Mouse (Mus musculus) gastrocnemius, adult 18-20 months (tissue): Measurements from ENCODE around the gene Tnfrsf11a. TPM values are rescaled to one million over a fixed set of nuclear protein-coding genes. Genes with fewer than 3 reads are reported as not detected.
A peak's percentile ranks its signal among the peaks of the same experiment; 100 is the strongest.
"Not testable (repeated sequence)": the region's sequence is repeated elsewhere in the genome, so short reads cannot be mapped to it uniquely, and the experiment has no call there.

Experiments used
- DNase-seq: peaks from one replicate; pipeline ENCODE4 v3.0.0; 2021; ENCODE audit warnings: low spot score
- long read RNA-seq, 2 experiments: library from polyadenylated mRNA; stranded (forward); transcript quantifications; one replicate each; pipeline ENCODE4 v2.0.0; 2021
- total RNA-seq, 2 experiments: library from RNA; stranded (reverse); gene quantifications; 2 replicates each; pipeline ENCODE4 v1.2.3; 2021

The Tnfrsf11a gene
- under 1 TPM; 0.46 to 0.50 TPM for total RNA-seq
- long read RNA-seq, experiment 1 = 0 reads
- long read RNA-seq, experiment 2, full-length matches to known transcripts = 2 of 2 reads
- long read RNA-seq, experiment 2, partial matches to known transcripts = 0 of 2 reads
- long read RNA-seq, experiment 2, other reads (novel, unspliced or antisense) = 0 of 2 reads

DNA sequence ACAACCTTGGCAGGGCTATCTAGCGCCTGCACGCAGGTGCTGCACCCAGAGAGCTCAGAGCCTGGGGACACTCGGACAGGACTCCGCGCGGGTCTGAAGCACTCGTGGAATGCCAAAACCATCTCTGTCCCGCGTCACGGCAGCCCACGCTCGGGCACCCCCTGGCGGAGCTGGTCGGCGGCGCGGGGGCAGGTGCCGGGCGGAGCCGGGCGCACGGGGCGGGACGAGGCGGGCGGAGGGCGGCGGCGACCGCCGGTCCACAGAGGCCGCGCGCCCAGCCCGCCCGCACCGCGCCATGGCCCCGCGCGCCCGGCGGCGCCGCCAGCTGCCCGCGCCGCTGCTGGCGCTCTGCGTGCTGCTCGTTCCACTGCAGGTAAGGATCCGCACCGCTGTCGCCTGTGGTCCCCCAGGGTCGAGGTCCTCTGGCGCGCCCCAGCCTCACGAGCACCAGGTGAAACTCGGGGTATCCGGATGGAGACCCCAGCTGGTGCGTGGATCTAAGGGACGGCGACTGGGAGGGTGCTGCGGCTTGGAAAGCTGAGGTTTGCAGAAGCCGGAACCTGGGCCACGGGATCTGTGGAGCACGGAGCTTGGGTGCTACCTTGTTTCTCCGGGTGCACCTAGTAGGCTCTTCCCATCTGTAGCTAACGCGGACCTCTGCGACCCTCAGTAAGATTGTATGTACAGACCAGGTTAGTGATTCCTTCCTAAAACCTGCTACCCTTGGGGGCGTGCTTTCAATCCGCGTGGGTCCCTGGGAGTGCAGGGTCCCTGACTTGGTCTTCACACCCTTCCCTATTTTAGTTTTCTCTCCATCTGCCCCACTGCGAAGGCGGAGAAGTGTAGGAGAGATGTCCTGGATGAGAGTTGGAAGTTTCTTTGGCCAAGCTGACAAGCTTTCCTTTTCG, at the start of gene Tnfrsf11a:
Tnfrsf11a (plus strand) TSS at position 262 of the 908 bp plus-strand sequence.
- peak; percentile 36 for DNase-seq

DNA sequence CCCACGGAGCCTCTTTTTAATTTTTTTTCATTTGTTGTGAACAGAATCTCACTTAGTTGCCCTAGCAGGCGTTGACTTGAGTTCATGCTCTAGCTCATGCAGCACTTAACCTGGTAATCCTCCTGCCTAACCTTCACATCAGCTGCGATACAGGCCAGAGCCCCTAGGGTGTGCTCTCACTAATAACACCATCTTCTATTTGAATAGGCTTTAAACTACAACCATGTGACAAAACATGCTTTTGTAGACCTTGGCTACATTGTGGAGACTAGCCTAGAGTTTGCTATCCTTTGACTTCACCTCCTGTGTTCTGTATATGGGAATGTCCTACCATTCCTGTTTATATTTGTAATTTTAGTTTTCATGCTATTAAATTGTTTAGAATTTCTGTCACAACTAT, 45.2 kb upstream of the Tnfrsf11a start:
- DNase-seq = no peak

- no peak for DNase-seq
Measured at GRCm38 (mm10) chr1:105738334-105738733, 42.2 kb upstream of the Tnfrsf11a start.

GRCm38 (mm10) chr1:105739493-105739892, 41.0 kb upstream of the Tnfrsf11a start:
- no peak for DNase-seq

DNA sequence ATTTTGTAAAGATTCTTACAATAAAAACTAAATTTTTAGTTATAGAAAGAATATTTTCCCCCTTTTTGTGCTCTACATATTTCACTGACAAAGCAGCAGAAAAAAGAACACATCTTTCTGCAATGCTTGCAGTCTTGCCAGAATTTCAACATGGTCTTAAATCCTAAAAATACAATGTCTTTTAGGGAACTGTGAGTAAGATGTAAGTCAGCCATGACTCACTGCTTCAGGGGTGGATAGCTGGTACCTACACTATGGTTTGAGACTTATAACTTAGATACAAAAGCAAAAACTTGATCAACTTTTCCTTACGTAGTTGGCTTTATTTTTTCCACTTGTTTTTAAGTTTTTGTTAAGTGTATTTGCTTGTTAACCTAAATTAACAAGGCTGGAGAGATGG, 38.0 kb upstream of the Tnfrsf11a start:
- DNase-seq = no peak

DNA sequence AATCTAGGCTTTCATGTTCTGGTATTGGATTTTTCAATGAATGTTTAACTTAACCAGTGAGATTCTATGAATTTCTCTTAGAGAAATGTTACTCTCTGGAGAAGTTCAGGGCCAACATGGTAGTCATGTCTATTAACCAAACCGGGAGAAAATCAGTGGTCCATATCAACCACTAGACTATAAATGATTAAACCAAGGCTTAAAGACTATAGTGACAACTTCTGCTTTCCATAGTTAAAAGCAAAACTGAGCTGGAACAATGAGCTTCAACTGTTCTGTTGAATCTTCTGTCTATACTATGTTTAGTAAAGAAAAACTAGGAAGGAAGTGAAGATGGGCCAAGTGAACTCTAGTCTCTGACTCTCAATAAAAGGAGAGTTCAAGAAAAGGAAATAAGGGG, 34.1 kb upstream of the Tnfrsf11a start:
- DNase-seq = no peak

- no peak for DNase-seq
Measured at GRCm38 (mm10) chr1:105746858-105747596, 33.5 kb upstream of the Tnfrsf11a start.

- no peak for DNase-seq
Measured at GRCm38 (mm10) chr1:105748091-105748799, 32.3 kb upstream of the Tnfrsf11a start.

GRCm38 (mm10) chr1:105752196-105752595, 28.3 kb upstream of the Tnfrsf11a start:
- no peak for DNase-seq

DNA sequence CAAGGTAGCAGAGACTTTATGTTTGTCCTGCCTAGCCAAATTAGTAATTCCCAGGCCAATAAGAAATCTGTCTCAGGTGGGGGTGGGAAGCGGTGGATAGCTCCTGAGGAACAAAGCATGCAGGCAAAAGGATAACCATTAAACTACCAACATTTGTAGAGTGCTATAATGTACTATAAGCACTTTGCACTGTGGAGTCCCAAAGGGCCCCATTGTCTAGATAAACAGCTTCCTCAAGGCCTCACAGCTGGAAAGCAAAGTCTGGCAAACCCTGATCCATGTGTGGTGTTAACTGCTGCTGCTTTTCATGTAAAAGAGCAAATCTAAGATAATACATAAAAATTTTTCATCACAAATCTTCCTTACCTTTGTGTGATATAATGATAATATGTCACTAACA, 27.6 kb upstream of the Tnfrsf11a start:
- no peak for DNase-seq

GRCm38 (mm10) chr1:105758798-105759197, 21.7 kb upstream of the Tnfrsf11a start:
- no peak for DNase-seq

- no peak for DNase-seq
Measured at GRCm38 (mm10) chr1:105759422-105760165, 20.9 kb upstream of the Tnfrsf11a start.

GRCm38 (mm10) chr1:105765586-105765985, 14.9 kb upstream of the Tnfrsf11a start:
- DNase-seq = no peak

- not testable (repeated sequence) for DNase-seq
Measured at GRCm38 (mm10) chr1:105766099-105766498, 14.4 kb upstream of the Tnfrsf11a start.

DNA sequence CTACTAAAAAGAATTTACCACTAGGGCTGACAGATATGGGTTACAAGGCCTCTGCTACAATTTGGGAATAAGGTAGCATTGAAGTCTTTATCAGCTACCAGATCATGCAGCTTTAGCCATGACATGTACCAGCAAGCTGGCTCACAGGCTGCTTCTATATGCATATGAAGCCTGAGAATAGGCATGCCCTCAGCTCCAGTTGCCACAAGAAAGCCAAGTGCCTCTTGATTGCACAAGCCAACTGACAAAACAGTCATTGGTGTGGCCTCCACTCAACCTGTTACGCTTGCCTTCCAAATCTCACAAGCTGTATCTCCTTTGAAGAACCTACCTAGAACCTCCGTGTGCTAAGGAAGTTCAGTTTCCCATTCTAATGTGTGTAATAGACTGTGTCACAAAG, 12.1 kb upstream of the Tnfrsf11a start:
- no peak for DNase-seq

DNA sequence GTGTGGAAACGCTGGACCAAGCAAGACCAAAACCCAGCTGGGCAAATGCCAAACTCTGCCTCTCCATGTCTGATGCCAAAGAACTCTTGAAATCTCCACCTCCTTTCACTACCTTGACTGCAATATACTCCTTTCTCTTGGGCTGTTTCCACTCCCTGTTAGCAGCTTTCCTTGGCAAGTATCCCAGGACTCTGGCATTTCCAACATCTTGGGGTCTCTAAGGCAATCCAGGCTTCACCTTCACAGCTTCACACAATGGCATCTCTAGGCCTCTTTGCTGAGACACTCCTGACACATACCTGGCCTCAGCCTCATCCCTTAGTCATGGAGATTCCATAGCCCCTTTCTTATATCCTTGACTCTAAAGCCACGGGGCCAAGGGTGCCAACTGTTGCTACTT, 9.8 kb upstream of the Tnfrsf11a start:
- DNase-seq = no peak

DNA sequence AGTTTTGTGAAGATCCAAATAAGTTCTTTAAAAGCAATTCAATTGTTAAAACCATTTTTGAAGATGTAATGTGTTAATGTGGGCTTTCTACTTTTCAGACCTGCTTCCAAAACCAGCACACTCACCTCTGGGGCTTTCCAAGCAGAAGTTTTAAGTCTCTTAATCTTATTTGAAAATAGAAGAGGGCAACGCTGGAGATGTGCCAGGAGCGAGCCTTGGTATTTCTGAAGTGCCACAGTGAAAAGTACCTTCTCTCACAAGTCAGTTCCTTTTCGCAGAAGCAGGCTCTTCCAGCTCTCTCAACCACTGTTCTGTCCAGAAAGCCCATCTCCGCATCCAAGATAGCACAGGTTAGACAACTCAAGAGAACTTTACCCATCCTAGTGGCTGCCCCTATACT, 4.1 kb upstream of the Tnfrsf11a start:
- DNase-seq = no peak

DNA sequence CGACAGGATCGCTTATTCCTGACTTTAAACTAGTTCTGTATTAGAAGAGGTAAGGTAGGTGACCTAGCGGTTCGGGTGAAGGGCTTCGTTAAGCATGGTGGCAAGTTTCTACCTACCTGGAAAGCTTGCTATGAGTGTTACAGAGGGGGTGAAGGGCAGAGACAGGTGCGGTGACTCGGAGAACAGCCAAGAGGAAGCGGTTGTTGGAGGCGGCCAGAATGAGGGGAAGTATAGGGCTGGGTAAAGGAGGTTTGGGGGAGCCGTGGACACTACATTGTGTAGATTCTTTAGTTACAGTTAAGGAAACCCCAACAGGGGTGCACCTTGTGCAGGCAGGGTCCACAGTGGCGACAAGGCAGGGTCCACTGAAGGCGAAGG, 450 bp upstream of the Tnfrsf11a start:
- DNase-seq = no peak

DNA sequence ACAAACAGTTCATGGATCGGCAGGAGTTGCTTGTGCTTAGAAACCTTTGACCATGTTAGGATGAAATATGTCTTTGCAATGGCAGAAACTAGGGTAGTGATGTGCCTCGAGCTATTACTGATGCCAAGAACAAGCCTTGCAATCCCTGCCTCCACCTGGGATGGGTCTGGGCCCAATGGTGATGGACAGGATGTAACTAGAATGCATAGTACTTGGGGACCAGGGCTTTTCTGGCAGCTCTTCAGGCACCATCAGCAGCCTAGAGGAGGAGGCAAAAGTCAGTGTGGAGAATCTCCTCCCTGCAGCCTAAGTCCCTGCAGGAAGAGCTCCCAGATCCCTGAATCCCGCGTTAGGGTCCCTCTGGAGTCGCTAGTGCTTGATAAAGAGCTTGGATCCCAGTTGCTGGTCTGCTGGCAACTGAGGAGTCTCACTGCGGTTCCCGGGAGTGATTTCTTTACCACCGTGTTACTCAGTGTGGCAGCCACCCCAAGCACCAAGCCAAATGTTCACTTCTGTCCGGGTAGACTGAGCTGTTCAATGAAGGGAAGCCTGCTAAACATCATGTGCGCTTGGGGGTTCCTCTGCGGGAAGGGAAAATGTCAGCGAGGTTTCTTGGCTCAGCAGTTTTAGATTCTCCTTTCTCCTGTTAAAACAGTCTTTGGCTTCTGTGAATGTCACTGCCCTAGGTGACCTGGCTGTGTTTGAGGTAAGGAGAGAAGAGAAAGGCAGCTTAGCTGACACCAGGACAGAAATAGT, 1.1 kb downstream of the Tnfrsf11a start:
- no peak for DNase-seq
